Mouse (Mus musculus) G1E (cell line): ENCODE measurements around the gene Lrrc10. TPM values are rescaled to one million over a fixed set of nuclear protein-coding genes. Genes with fewer than 3 reads are reported as not detected.

Experiments used
- ATAC-seq: 2 replicates; pipeline ENCODE4 v1.8.0; 2016; ENCODE audit warnings: mild to moderate bottlenecking; ENCODE audit not compliant: insufficient number of reproducible peaks, poor library complexity, low FRiP score, severe bottlenecking; ENCODE audit errors: extremely low read depth
- DNase-seq: peaks from one replicate; pipeline ENCODE4 v3.0.0; 2012; ENCODE audit warnings: low spot score
- H3K27me3 ChIP-seq: 2 replicates; pipeline ENCODE4 v1.6.1; 2012; ENCODE audit warnings: mild to moderate bottlenecking, low read length, inconsistent platforms; ENCODE audit not compliant: insufficient read depth
- H3K36me3 ChIP-seq: replicated peaks from 2 replicates; pipeline ENCODE3; 2012; ENCODE audit warnings: mild to moderate bottlenecking, inconsistent platforms
- H3K4me1 ChIP-seq: 2 replicates; pipeline ENCODE4 v1.6.1; 2012; ENCODE audit warnings: low read depth, low read length, inconsistent platforms, mixed read lengths; ENCODE audit not compliant: insufficient read depth
- H3K4me3 ChIP-seq: 2 replicates; pipeline ENCODE4 v1.5.1; 2012; ENCODE audit warnings: low read depth, mild to moderate bottlenecking, inconsistent platforms, low read length, moderate library complexity, mixed read lengths
- H3K9me3 ChIP-seq: replicated peaks from 2 replicates; pipeline ENCODE4 v1.6.1; 2012; ENCODE audit warnings: inconsistent platforms
- CTCF ChIP-seq: IDR thresholded peaks from 2 replicates; pipeline ENCODE4 v1.5.1; 2012; ENCODE audit warnings: low read depth, low read length, inconsistent platforms, mixed read lengths
- GATA1 ChIP-seq: IDR thresholded peaks from 2 replicates; pipeline ENCODE4 v1.6.1; 2012; ENCODE audit warnings: borderline replicate concordance, low read length, inconsistent platforms, mixed read lengths
- GATA2 ChIP-seq: IDR thresholded peaks from 2 replicates; pipeline ENCODE4 v1.6.1; 2012; ENCODE audit warnings: low read depth, low read length, inconsistent platforms, borderline replicate concordance
- POLR2AphosphoS5 ChIP-seq: IDR thresholded peaks from 2 replicates; pipeline ENCODE4 v1.6.1; 2012; ENCODE audit warnings: low read depth, low read length, inconsistent platforms; ENCODE audit not compliant: insufficient replicate concordance
- TAL1 ChIP-seq: conservative IDR thresholded peaks from 2 replicates; pipeline ENCODE4 v1.6.1; 2012; ENCODE audit warnings: low read depth, low read length, inconsistent platforms, mixed read lengths
- polyA plus RNA-seq: library from polyadenylated mRNA; stranded (reverse); fragments of >175 nt; gene quantifications from 2 replicates; pipeline ENCODE4 v1.2.3, GENCODE M21; 2012
- total RNA-seq, 2 experiments: library from RNA; stranded (forward) in 1 of 2; stranded (reverse) in 1 of 2; fragments of 200-1000 nt in 1 of 2; fragments of >200 nt in 1 of 2; fragmentation: Nextera tagmentation in 1 of 2; gene quantifications; 2 replicates each; pipeline ENCODE4 v1.2.3; 2014 to 2017

Lrrc10 gene
- total RNA-seq (2014; fragmentation: Nextera tagmentation) (not detected in 2 replicates), total RNA-seq (2017) (0.06 TPM in 1 of 2 replicates, not detected in the other), polyA plus RNA-seq (0.04 and 0.13 TPM in 2 replicates)

GRCm38 (mm10) chr10:117045175-117046056 is at the start of gene Lrrc10:
Gene Lrrc10 (plus strand): TSS chr10:117045341.
- ATAC-seq (no peak), DNase-seq (no peak)
- Histone ChIP-seq H3K36me3 (peaks cover 36% of the 10 kb centered on the region), H3K4me1 (peaks cover 17% of the 10 kb centered on the region), H3K9me3 (no peaks in the 10 kb centered on the region), H3K27me3 (peaks cover 18% of the 10 kb centered on the region; the same call in 1 of the 2 replicates), H3K4me3 (peak within 1 kb of the TSS; percentile 33; the same call in 1 of the 2 replicates)
- TF ChIP-seq GATA1 (no peak), TAL1 (no peak), POLR2AphosphoS5 (no peak), CTCF (no peak), GATA2 (no peak)

GRCm38 (mm10) chr10:116995584-116996235 is 49.4 kb upstream of the Lrrc10 start:
- Histone ChIP-seq H3K27me3 (peaks cover 7% of the 10 kb centered on the region), H3K4me3 (no peak overlapping the region), H3K4me1 (peaks cover 2% of the 10 kb centered on the region; the same call in 1 of the 2 replicates), H3K36me3 (no peaks in the 10 kb centered on the region), H3K9me3 (no peaks in the 10 kb centered on the region)
- TF ChIP-seq POLR2AphosphoS5: no peak
- no peak for TF ChIP-seq GATA2
- no peak for TF ChIP-seq TAL1
- TF ChIP-seq GATA1: no peak
- DNase-seq (no peak), ATAC-seq (no peak)

GRCm38 (mm10) chr10:116996236-116996600 is 48.9 kb upstream of the Lrrc10 start:
- no peaks in the 10 kb centered on the region for H3K36me3 ChIP-seq
- H3K4me1 ChIP-seq: peaks cover 2% of the 10 kb centered on the region; the same call in 1 of the 2 replicates
- DNase-seq (no peak), ATAC-seq (no peak)
- no peak for TF ChIP-seq GATA1
- TF ChIP-seq POLR2AphosphoS5: no peak
- TF ChIP-seq TAL1: no peak
- no peak for TF ChIP-seq CTCF
- no peak for TF ChIP-seq GATA2
- peaks cover 7% of the 10 kb centered on the region for H3K27me3 ChIP-seq
- H3K4me3 ChIP-seq: no peak overlapping the region
- H3K9me3 ChIP-seq: no peaks in the 10 kb centered on the region

- Histone ChIP-seq H3K27me3 (peaks cover 10% of the 10 kb centered on the region), H3K4me3 (no peak overlapping the region), H3K36me3 (no peaks in the 10 kb centered on the region), H3K4me1 (peaks cover 2% of the 10 kb centered on the region; the same call in 1 of the 2 replicates), H3K9me3 (no peaks in the 10 kb centered on the region)
- no peak for TF ChIP-seq POLR2AphosphoS5
- no peak for TF ChIP-seq TAL1
- no peak for TF ChIP-seq CTCF
- no peak for TF ChIP-seq GATA2
- TF ChIP-seq GATA1: no peak
- DNase-seq: no peak
- no peak for ATAC-seq
Observed at GRCm38 (mm10) chr10:116998716-116999455, 46.3 kb upstream of the Lrrc10 start.

GRCm38 (mm10) chr10:117000975-117001374 is 44.2 kb upstream of the Lrrc10 start:
- no peak for ATAC-seq
- peaks cover 10% of the 10 kb centered on the region for H3K27me3 ChIP-seq
- H3K9me3 ChIP-seq: no peaks in the 10 kb centered on the region
- H3K36me3 ChIP-seq: no peaks in the 10 kb centered on the region
- DNase-seq: no peak
- no peak overlapping the region for H3K4me3 ChIP-seq
- TF ChIP-seq GATA1 (no peak), GATA2 (no peak), CTCF (no peak), TAL1 (no peak), POLR2AphosphoS5 (no peak)
- H3K4me1 ChIP-seq: no peaks in the 10 kb centered on the region

GRCm38 (mm10) chr10:117004695-117005094 is 40.4 kb upstream of the Lrrc10 start:
- no peak for DNase-seq

More at GRCm38 (mm10) chr10:117004695-117005094, 40.4 kb upstream of the Lrrc10 start:
- Histone ChIP-seq H3K27me3 (peaks cover 6% of the 10 kb centered on the region), H3K4me1 (no peaks in the 10 kb centered on the region), H3K36me3 (no peaks in the 10 kb centered on the region), H3K4me3 (no peak overlapping the region), H3K9me3 (no peaks in the 10 kb centered on the region)
- ATAC-seq: no peak
- no peak for TF ChIP-seq CTCF
